Mouse (Mus musculus): ENCODE measurements at regions not wholly inside any gene's neighbourhood (a gene's known extent, or its start where the extent isn't known, plus 50 kb on each side); places are given as distances from the start of the nearest gene placed in this dataset.
"Not testable (repeated sequence)": the region's sequence is repeated elsewhere in the genome, so short reads cannot be mapped to it uniquely, and the experiment has no call there.

GRCm38 (mm10) chr15:84616880-84617279 lies 52.5 kb upstream of the Prr5 start:
- peaks cover 37% of the 10 kb centered on the region for H3K27me3 ChIP-seq (ENCODE audit: control insufficient read depth, insufficient read depth, insufficient read length)
- H3K36me3 ChIP-seq (ENCODE audit: control insufficient read depth, insufficient read depth); H3K4me2 ChIP-seq (ENCODE audit: low read depth); H3K79me2 ChIP-seq (ENCODE audit: control insufficient read depth, insufficient read depth); H3K4me3 ChIP-seq; H3ac ChIP-seq (ENCODE audit: control insufficient read depth, insufficient read length): not testable (repeated sequence)

- no peaks in the 10 kb centered on the region for H3K79me2 ChIP-seq (ENCODE audit: control insufficient read depth, insufficient read depth)
- no peak overlapping the region for H3K4me3 ChIP-seq
- no peak overlapping the region for H3ac ChIP-seq (ENCODE audit: control insufficient read depth, insufficient read length)
- H3K4me2 ChIP-seq (ENCODE audit: low read depth) = no peak overlapping the region
- H3K27me3 ChIP-seq (ENCODE audit: control insufficient read depth, insufficient read depth, insufficient read length) = peaks cover 52% of the 10 kb centered on the region
- TF ChIP-seq SRF (IDR thresholded peaks at IDR 0.05; ENCODE audit: control insufficient read depth, insufficient read length, low read depth) (no peak), USF1 (IDR thresholded peaks at IDR 0.05; ENCODE audit: low read depth) (no peak), MYOG (IDR thresholded peaks at IDR 0.05; ENCODE audit: control insufficient read depth in 1 of 3, insufficient read depth in 1 of 3, insufficient read length in 2 of 3, low read depth in 2 of 3) (peak; percentile 89 to 99 (median 99)), POLR2AphosphoS2 (IDR thresholded peaks at IDR 0.05; ENCODE audit: insufficient read length, low read depth) (no peak), MYOD1 (IDR thresholded peaks at IDR 0.05; ENCODE audit: control insufficient read depth in 1 of 3, insufficient read length in 2 of 3, low read depth in 2 of 3) (peak; percentile 56 to 98 (median 98)), MAX (IDR thresholded peaks at IDR 0.05; ENCODE audit: low read depth) (no peak), CEBPB (IDR thresholded peaks at IDR 0.05; ENCODE audit: insufficient read depth, poor library complexity, severe bottlenecking) (no peak), REST (IDR thresholded peaks at IDR 0.05; ENCODE audit: insufficient read depth, insufficient read length) (no peak), TCF12 (IDR thresholded peaks at IDR 0.05; ENCODE audit: insufficient read depth, poor library complexity, severe bottlenecking) (peak; percentile 62), E2F4 (IDR thresholded peaks at IDR 0.05; ENCODE audit: insufficient read depth) (no peak), TCF3 (IDR thresholded peaks at IDR 0.05; ENCODE audit: insufficient read length, low read depth) (peak; percentile 93), POLR2A (IDR thresholded peaks at IDR 0.05; ENCODE audit: insufficient read length, low read depth) (no peak)
- no peaks in the 10 kb centered on the region for H3K36me3 ChIP-seq (ENCODE audit: control insufficient read depth, insufficient read depth)
Measured at GRCm38 (mm10) chr15:84613536-84614527, 55.6 kb upstream of the Prr5 start.

- no peak for TF ChIP-seq E2F4 (IDR thresholded peaks at IDR 0.05; ENCODE audit: insufficient read depth)
- TF ChIP-seq MYOD1 (IDR thresholded peaks at IDR 0.05; ENCODE audit: control insufficient read depth in 1 of 3, insufficient read length in 2 of 3, low read depth in 2 of 3) = peak in 1 of 3 experiments; percentile 28
- TF ChIP-seq REST (IDR thresholded peaks at IDR 0.05; ENCODE audit: insufficient read depth, insufficient read length) = no peak
- TF ChIP-seq POLR2A (IDR thresholded peaks at IDR 0.05; ENCODE audit: insufficient read length, low read depth) = no peak
- no peak for TF ChIP-seq MAX (IDR thresholded peaks at IDR 0.05; ENCODE audit: low read depth)
- no peak for TF ChIP-seq CEBPB (IDR thresholded peaks at IDR 0.05; ENCODE audit: insufficient read depth, poor library complexity, severe bottlenecking)
- no peak overlapping the region for H3ac ChIP-seq (ENCODE audit: control insufficient read depth, insufficient read length)
- peaks cover 52% of the 10 kb centered on the region for H3K27me3 ChIP-seq (ENCODE audit: control insufficient read depth, insufficient read depth, insufficient read length)
- no peak overlapping the region for H3K4me2 ChIP-seq (ENCODE audit: low read depth)
- no peaks in the 10 kb centered on the region for H3K79me2 ChIP-seq (ENCODE audit: control insufficient read depth, insufficient read depth)
- H3K4me3 ChIP-seq = no peak overlapping the region
- H3K36me3 ChIP-seq (ENCODE audit: control insufficient read depth, insufficient read depth) = no peaks in the 10 kb centered on the region
Measured at GRCm38 (mm10) chr15:84612961-84613360, 55.3 kb upstream of the Rtl6 start.

GRCm38 (mm10) chr15:84609825-84610442 lies 52.3 kb upstream of the Rtl6 start:
- H3K4me3 ChIP-seq = no peak overlapping the region
- peaks cover 42% of the 10 kb centered on the region for H3K27me3 ChIP-seq (ENCODE audit: control insufficient read depth, insufficient read depth, insufficient read length)
- no peaks in the 10 kb centered on the region for H3K36me3 ChIP-seq (ENCODE audit: control insufficient read depth, insufficient read depth)
- no peak overlapping the region for H3K4me2 ChIP-seq (ENCODE audit: low read depth)
- no peak for TF ChIP-seq POLR2AphosphoS2 (IDR thresholded peaks at IDR 0.05; ENCODE audit: insufficient read length, low read depth)
- peak; percentile 20 for TF ChIP-seq USF1 (IDR thresholded peaks at IDR 0.05; ENCODE audit: low read depth)
- no peaks in the 10 kb centered on the region for H3K79me2 ChIP-seq (ENCODE audit: control insufficient read depth, insufficient read depth)
- no peak overlapping the region for H3ac ChIP-seq (ENCODE audit: control insufficient read depth, insufficient read length)

GRCm38 (mm10) chr15:84609063-84609462 lies 51.4 kb upstream of the Rtl6 start:
- no peaks in the 10 kb centered on the region for H3K36me3 ChIP-seq (ENCODE audit: control insufficient read depth, insufficient read depth)
- peaks cover 40% of the 10 kb centered on the region for H3K27me3 ChIP-seq (ENCODE audit: control insufficient read depth, insufficient read depth, insufficient read length)
- H3K4me2 ChIP-seq (ENCODE audit: low read depth) = no peak overlapping the region
- no peaks in the 10 kb centered on the region for H3K79me2 ChIP-seq (ENCODE audit: control insufficient read depth, insufficient read depth)
- H3K4me3 ChIP-seq = no peak overlapping the region
- no peak overlapping the region for H3ac ChIP-seq (ENCODE audit: control insufficient read depth, insufficient read length)
- no peak for TF ChIP-seq CEBPB (IDR thresholded peaks at IDR 0.05; ENCODE audit: insufficient read depth, poor library complexity, severe bottlenecking)
